Mouse (Mus musculus) lung, postnatal 25 days (tissue): ENCODE measurements around the gene Dnal4.
"Not testable (repeated sequence)": the region's sequence is repeated elsewhere in the genome, so short reads cannot be mapped to it uniquely, and the experiment has no call there.

ENCODE experiments used
- DNase-seq: peaks from one replicate; pipeline ENCODE4 v3.0.0; 2022; ENCODE audit warnings: low spot score

Gene Dnal4

DNA sequence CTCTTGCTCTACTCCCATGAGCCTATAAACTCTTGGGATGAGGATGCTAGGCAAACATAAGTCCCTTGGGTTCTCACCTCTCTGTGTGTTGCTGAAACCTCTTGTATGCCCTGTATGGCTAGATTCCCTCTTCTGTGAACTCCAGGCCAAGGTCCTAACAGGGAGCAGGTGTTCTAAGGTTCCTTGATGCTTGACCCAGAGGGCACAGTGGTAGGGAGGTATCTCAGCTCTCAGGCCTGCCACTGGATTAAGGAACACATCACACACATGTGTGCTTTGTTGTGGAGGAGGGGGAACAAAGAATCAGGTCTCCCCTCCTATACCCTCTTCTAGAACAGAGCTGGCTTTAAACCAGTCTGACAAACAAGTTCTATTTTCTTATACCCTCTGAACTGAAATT, at the start of gene Dnal4:
TSS of gene Dnal4 (minus strand) at position 101 of the 400 bp plus-strand sequence.
- no peak for DNase-seq

DNA sequence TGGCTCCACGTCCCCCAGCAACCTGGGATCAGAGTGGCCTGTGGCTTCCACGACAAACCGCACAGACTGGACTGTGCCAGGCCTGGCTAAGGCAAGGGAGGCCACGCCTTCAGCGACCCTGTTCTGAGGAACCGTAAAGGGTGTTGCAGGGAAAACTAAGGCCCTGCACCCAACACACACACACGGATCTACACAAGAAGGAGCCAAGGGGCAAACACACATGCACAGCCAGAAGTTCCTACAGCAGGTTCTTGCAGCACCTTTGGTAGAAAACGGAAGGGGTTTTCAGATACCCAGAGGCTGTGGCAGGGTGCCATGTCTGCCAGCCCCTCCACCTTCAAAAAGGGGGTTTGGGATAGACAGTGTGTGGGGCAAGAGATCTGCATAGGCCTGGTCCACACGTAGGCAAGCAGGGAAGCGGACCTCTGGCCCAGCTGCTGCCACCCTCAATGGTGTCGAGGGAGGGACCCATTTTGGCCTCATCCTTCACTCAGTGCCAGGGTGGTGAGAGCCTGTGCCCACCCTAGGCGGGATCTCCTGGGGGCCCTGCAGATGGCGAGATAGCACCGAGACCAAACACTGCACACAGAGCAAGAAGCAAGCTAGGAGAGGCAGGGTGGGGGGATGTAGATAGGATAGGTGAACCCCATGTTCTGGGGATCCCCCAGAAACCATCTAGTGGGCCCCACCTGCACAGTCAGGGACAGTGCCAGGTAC, 49.6 kb upstream of the Dnal4 start:
- DNase-seq: no peak

DNA sequence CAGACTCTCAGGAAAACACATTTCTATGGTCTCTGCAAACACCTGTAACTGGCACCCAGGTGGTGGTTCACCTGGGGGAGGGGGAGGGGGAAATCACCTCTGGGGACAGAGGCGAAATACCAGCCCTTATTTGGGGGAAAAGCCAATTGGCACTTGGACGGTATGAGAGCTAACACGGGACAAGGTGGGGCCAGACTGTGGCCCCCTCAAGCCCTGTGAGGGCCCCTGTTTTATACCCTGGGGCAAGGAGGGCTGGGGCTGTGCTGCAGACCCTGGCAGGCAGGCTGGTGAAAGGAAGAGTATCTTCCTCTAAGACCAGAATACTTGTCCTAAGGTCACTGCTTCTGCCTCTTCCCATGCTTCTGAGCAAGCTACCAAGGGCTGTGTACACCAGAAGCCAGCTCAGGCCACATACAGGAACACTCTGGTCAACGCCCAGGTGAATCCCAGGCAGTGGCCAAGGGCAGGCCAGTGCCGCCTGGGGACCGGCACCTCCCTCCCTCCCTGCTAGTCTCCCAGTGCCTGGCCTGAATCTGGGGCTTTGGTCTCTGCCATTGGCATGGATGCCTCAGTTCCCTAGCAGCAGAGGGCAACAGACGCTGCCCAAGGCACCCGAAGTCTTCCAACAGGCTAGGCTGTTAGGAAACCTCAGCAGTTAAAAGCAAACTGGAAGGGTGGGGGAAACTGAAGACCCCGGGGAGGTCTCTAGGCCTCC, 48.7 kb upstream of the Dnal4 start:
- no peak for DNase-seq

DNA sequence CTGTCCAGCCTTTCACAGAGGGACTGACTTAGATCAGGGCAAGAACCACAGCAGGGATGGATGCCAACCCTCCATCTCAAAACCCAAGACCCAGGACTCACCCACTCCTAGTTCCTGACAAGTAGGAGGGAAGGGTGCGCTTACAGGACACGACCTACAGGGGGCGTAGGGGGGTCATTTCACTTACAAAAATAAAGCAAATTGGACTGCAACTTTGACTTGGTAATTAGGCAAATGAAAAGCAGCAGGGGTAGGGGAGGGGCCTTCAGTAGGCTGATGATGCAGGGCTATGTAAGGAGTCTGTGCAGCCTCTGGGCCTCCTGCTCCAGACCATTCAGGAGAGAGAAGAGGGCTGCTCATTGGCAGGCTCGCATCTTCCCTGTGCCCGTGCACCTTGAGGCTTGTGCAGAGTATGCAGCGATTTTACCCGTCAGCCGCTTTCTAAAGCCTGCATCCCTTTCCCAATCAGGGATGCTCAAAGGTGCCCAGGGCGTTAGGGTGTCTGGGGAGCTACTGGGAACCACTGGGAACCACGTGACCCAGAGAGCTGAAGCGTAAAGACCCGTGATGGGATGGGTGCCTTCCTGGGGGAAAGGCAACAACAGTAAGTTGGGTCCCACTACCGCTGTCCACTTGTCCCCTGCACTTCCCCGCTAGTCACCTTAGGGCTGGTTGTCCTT, 47.6 kb upstream of the Dnal4 start:
- DNase-seq: no peak

DNA sequence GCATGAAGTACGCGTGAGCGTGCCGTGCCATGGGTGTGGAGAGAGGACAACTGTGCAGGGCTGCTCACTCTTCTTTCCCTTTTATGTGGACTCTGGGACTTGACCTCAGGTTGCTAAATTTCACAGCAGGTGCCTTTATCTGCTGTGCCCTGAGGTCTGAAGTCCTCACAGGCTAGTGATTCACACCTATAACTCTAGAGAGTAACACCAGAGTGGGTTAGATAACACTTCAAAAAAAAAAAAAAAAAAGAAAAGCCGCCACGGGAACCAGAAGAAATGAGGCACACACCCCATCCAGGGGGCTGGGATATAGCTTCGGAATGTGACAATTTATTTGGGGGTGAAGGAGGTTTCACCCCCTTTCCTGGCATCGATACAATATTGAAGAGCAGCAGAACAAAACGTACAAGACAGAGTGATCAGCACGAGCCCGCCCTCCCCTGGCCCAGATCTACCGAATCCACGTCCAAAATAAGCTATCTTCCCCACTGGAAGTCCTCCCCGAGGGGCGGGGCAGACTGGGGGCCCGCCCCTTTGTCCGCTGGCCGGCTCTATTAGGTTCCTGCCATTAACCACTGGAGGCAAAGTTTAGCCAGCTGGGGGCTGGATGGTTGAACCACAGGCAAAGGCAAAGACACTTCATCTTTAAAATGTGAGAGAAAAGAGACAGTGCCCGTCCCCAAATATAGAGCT, 46.1 kb upstream of the Dnal4 start:
- peak; percentile 47 for DNase-seq

DNA sequence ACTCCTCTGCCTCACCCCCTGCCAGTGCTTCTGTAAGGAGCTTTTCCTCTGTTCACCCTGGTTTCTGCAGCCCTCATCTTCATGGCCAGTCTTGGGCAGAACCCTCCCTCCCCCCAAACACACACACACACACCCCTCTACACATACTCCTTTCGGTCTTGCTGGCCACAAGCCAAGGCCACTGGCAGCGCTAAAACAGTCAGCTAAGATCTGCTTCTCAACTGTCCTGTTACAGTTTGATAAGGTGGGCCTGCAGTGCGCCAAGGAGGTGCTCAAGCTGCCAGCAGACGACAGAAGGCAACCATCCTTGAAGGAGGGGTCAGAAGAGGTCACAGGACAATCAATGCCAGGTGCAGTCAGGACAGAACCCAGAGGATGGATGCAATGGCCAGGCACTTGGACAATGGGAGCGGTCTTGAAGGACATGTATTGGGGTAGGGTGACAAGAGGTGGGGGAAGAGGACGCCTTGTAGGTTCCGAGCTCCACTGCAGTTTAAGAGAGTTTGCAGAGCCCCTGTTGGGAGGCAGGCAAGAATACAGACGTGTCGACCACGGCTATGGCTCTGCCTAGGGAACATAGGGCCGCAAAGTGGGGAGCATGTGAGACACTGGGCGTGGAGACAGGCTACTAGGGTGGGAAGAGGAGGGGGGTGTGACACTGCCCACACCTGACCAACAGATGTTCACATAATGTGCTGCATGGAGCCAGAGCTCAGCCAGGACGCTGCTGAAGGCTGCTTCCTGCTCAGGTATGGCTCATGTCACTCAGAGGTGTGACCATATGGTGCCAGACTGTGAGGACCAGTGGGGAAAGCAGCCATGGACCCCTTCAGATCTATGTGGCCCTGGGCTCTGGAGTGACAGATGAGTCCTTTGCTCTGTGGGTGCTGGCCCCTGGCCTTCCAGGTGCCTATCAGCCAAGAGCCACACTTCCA, 44.9 kb upstream of the Dnal4 start:
- DNase-seq: no peak

DNA sequence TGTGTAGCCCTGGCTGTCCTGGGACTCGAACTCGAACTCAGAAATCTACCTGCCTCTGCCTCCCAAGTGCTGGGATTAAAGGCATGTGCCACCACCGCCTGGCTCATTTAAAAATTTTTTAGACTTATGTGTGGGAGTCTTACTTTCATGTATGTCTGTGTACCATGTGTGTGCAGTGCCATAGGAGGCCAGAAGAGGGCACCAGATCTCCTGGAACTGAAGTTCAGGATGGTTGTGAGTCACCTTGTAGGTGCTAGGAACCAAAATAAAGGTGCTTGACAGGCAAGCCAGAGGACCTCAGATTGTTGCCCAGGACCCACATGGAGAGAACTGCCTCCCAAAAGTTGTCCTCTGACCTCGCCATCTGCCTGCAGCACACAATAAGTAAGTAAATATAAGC, 40.7 kb upstream of the Dnal4 start:
- DNase-seq: no peak

DNA sequence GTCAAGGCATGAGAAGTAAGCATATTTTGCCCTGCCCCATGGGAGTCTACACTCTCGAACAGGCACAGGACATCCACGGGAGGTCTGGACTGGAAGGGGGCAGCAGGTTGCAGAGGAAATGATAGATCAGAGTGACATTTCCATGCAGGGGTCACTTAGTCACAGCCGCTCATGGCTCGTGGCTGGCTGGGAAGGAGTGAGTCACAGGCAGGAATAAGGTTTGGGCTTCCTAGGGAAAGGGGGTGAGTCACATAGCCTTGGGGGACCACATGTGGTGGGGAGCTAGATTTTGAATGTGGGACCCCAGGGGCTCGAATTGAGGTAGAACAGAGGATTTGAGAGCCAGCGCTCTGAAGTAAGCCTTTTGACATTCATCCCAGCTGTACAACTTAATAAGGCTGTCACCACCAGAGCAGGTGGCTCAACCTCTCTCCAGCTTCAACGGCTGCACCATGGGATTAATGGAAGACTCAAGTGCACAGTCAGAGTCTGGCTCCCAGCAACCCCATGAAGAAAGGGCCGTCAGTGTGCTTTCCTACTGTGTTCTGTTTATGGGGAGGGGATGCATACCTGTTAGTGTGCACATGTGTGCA, 36.1 kb upstream of the Dnal4 start:
- DNase-seq: no peak

DNA sequence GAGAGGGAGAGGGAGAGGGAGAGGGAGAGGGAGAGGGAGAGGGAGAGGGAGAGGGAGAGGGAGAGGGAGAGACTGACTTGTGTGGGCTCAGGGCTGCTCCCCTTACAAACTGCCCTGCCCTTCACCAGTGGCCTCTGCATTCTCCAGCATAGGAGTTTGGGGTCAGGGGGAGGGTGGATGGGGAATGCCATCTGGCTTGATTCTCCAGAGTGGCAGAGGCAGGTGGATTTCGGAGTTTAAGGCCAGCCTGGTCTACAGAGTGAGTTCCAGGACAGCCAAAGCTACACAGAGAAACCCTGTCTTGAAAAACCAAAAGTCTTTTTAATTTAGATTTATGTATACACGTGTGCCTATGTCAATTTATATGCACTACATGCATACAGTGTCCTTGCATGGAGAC, 35.2 kb upstream of the Dnal4 start:
- not testable (repeated sequence) for DNase-seq

DNA sequence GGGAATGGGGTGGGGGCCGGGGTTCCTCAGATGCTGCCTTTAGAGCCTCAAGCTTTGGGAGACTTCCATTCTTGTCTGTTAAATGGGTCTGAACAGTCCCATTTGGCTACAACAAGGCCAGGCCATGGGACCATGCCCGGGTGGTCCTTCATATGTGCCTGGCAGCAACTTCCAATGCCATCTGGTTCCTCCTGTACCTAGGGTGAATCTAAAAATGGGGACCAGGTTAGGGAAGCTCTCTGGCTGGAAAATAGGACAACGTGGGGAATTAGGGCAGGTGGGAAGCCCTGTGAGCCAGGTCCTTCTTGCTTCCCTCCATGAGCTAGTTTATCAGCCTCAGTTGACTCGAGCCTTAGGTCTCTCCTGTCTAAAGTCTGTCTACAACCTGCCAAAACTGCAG, 33.3 kb upstream of the Dnal4 start:
- no peak for DNase-seq

DNA sequence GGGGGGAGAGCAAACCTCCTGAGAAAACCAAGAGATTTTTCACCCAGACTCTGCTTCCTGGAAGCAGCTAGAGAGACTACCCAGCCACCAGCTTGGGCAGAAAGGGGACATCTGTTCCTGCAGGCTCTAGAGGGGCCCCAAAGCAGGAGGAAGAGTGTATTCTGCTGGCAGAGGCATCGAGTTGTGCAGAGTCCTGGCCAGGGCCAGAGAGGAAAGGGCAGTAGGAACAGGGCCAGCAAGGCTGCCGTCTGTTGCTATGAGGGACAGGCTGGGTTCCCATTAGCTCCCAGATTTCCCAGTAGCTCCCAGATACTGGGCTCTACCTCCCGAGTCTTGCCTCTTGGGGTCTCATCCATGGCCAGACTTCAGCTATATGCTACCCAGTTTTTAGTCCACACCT, 32.4 kb upstream of the Dnal4 start:
- no peak for DNase-seq

DNA sequence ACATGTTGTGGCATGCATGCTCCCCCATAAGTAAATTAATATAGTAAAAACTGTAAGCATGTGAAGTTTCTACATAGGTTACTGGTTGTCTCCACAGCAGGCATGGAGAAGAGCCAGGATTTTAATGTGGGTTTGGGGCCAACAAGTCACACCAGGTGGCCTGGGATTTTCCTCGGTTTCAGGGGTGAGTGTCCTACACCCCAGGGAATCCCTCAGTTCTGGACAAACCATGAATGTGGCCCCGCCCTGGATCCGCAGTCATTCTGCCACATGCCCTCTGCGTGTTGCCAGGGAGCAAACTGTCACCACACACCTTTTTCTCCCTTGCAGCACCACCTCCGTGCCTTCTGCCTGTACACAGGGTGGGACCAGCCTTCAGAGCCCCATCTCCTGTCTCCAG, 31.0 kb upstream of the Dnal4 start:
- no peak for DNase-seq

DNA sequence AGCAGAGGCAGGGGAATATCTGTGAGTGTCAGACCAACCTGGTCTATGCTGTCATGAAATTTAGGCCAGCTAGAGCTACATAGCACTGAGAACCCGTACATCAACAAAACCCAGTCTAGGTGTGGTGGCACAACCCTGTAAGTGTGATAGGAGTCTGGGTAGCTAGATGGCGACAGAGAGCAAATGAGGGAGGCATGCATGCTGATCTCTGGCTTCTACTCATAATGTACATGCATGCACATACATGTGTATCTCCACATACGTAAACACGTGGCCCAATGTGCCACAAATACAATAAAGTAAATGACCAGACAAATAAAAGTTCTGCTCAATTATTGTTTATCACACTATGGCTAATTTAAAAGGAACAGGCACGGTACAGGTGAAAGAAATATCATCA, 30.5 kb upstream of the Dnal4 start:
- no peak for DNase-seq

DNA sequence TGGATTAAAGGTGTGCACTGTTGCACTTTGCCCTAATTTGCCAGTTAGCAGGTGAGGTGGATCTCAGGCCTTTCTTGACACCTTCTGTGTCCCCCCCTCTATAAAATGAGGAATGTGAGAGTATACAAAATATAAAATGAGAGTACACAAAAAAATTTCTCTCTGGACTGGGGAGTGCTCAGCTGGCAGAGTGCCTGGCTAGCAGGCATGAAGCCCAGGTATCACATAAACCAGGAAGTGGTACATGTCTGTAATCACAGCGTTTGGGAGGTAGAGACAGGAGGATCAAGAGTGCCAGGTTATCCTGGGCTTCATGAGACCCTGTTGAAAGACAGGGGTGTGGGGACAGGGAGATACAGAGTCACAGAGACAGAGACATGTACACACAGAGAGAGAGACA, 29.4 kb upstream of the Dnal4 start:
- DNase-seq: no peak

DNA sequence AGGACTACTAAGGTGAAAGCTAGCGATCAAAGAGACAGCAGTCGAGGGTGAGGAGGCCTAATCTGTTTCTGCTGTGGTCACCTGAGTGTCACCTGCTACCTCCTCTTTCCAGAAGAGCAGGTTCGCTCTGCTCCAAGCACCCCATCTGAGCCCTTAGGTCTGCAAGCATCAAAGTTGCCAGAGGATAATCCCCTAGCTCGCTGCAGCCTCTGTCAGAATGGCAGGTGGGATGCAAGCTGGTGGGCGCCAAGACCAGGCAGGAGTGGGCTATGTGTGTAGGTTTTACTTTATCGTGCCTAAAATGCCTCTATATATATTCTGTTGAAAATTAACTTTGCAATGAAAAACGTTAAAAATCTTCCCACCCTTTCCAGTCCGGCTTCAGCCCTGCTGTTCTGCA, 27.6 kb upstream of the Dnal4 start:
- no peak for DNase-seq

DNA sequence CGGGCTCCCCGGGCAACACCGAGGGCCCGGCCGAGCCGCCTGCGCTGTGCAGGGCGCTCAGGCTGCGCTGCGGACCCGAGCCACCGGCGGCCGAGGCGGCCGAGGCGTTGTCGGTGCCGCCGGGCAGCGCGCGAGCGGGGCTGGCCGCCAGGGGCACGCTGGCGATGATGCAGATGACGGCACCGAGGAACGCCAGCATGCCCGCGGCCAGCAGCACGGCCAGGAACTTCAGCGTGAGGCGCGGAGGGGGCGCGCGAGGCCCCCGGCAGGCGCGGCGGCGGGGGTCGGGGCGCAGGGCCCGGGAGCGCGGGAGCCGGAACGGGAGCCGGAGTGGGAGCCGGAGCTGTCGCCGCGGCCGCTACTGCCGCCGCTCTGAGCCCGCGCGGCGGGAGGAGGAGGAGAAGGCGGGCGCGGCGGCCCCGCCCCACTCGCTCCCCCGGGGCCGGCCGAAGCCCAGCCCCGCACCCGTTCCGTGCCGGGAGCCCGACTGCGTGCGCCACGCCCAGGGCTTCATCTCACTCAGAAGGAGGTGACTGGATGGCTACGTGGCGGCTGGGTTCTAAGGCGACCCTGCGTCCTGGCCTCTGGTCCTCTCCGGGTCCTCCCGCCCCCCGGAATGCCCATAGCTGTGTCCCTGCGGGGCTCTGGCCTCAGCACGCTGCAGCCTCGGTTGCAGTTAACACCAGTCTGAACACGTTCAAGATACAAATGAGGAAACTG, 26.9 kb upstream of the Dnal4 start, which contains the start of gene Nptxr:
TSS of gene Nptxr (minus strand) at position 415 of the 720 bp plus-strand sequence.
- no peak for DNase-seq

DNA sequence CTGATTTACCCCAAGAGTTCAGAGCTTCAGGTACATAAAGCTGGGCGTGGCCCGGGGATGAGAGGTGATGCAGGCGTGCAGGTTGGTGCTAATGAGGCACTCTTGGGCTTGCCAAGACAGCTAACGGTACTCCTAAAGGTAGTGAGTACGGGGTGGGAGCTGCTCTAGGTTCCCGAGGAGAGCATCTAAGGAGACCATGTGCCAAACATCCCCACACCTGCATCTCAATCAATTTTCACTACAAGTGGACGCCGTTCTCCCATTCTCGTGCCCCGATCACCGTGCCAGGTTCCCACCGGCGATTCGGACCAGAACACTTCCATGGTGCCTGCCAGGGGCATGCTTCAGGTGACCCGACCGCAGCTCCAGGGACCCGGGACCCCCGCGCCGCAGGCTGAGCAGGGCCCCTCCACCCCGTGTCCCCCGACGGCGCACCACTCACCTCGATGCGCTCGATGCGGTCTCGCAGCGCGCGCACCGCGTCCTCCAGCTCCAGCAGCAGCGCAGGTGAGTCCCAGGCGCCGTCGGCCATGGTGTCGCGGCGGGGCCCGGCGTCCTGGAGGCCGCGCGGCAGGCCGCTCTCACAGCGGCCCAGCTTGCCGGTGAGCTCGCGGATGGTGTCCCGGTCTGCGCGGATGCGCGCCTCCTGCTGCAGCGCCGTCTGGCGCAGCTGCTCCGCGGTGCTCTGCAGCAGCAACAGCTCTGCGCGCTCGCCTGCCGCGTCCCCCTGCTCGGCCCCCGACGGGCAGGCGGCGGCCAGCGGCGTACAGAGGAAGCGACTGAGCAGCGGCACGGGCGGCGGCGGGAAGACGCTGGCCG, 26.1 kb upstream of the Dnal4 start:
- DNase-seq: no peak

DNA sequence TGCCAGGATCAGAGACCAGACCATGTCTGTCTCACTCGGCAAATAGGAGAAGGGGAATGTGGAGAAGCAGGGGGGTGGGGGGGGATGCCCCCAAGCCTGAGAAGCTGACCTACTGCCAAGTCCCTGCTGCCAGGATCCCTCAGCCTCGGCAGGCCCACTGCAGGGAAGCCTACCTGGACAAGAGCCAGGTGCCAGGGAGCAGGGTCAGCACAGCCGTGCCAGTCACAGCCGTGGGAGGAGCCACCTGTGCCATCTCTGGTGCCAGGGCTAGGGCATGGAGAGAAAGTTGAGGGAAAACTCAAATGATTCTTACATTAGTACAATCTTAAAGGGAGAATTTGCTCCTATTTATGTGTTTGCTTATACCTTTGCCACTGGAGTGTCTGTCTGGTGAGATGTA, 24.7 kb upstream of the Dnal4 start:
- DNase-seq: no peak

DNA sequence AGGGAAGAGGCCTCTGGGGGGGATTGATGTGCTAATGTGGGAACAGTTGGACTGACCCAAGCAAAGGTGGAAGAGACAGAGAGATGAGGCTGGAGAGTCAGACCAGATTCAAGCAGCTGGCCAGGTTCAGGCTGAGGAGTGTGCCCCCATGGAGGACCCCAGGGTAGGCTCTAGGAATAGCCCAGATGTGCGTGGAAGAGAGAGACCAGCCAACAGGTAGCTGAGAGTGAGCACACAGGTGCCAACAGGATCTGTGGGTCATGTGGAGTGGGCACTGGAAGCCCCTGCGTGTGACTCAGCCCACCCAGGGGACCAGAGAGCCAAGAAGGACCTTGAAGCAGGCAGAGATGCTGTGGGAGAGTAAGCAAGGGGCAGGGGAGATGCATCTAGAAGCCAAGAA, 24.0 kb upstream of the Dnal4 start:
- no peak for DNase-seq

DNA sequence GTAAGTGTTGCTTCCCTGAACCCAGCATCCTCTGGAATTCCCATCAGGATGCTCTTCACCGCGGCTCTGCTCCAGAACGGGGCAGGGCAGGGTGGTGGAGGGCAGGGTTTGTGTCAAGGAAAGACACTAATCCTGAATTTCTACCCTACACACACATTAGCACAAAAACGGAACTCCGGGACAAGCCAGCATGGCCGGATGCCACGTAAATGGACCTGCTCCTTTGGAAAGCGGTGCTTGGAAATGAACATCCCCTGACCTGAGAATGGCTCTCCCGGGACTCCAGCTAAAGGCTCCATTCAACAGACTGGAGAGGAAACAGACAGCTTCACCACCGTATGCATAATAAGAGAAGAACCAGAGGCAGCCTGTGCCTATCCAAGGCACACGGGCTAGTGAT, 23.1 kb upstream of the Dnal4 start:
- DNase-seq: no peak
